In genomic region chr12:31500196-31500595, GRCm38 (mm10) we compare ENCODE assay signal across 8 mouse cellular contexts. TPM values are rescaled to one million over a fixed set of nuclear protein-coding genes. Genes with fewer than 3 reads are reported as not detected.
A peak's percentile ranks its signal among the peaks of the same experiment; 100 is the strongest.
DNase-seq lines count a peak whose midpoint lies in the region; ATAC-seq lines count a peak whose summit lies in the region.

No protein-coding gene starts in this region.

- DNase-seq in kidney, postnatal 4 days: no peak
- peak; percentile 40 for DNase-seq in T-cell, adult 2 months (ENCODE audit: low spot score)
- DNase-seq in hindbrain, embryonic 11.5 days (ENCODE audit: low spot score): no peak
- DNase-seq in midbrain, embryonic 10.5 days (ENCODE audit: low spot score): no peak
- DNase-seq in adrenal gland, adult (ENCODE audit: inconsistent age in 2 of 2, low spot score in 1 of 2): no peak
- no peak for DNase-seq in ovary, postnatal 14 days (ENCODE audit: low spot score)
- DNase-seq in lung, adult 18-20 months: no peak

- no peaks in the 10 kb centered on the region for H3K27me3 ChIP-seq in kidney, embryonic 14.5 days (ENCODE audit: control insufficient read depth, insufficient read depth, low read length)
- H3K27me3 ChIP-seq in hindbrain, embryonic 11.5 days (ENCODE audit: control insufficient read depth, insufficient read depth, low read length): no peaks in the 10 kb centered on the region
- no peaks in the 10 kb centered on the region for H3K27me3 ChIP-seq in midbrain, embryonic 10.5 days (ENCODE audit: low read depth, poor library complexity, severe bottlenecking)

- H3K9me3 ChIP-seq in kidney, embryonic 14.5 days (ENCODE audit: control insufficient read depth, low read length): no peaks in the 10 kb centered on the region
- no peaks in the 10 kb centered on the region for H3K9me3 ChIP-seq in hindbrain, embryonic 11.5 days (ENCODE audit: control insufficient read depth, low read length)
- H3K9me3 ChIP-seq in midbrain, embryonic 10.5 days (replicated peaks): no peaks in the 10 kb centered on the region

- no peaks in the 10 kb centered on the region for H3K36me3 ChIP-seq in kidney, embryonic 14.5 days (ENCODE audit: control insufficient read depth, insufficient read depth, low read length)
- H3K36me3 ChIP-seq in hindbrain, embryonic 11.5 days (ENCODE audit: control insufficient read depth, insufficient read depth, low read length): no peaks in the 10 kb centered on the region
- no peaks in the 10 kb centered on the region for H3K36me3 ChIP-seq in midbrain, embryonic 10.5 days

- ATAC-seq in kidney, embryonic 14.5 days (ENCODE audit: low FRiP score, low TSS enrichment): no peak; the same call in 1 of the 2 replicates
- no peak; the same call in 1 of the 2 replicates for ATAC-seq in hindbrain, embryonic 11.5 days (ENCODE audit: low FRiP score)

- H3K4me1 ChIP-seq in kidney, embryonic 14.5 days (ENCODE audit: control insufficient read depth, insufficient read depth, low read length): peaks cover 10% of the 10 kb centered on the region
- no peaks in the 10 kb centered on the region for H3K4me1 ChIP-seq in hindbrain, embryonic 11.5 days (replicated peaks; ENCODE audit: control insufficient read depth, insufficient read depth, low read length)
- peaks cover 23% of the 10 kb centered on the region for H3K4me1 ChIP-seq in midbrain, embryonic 10.5 days

- H3K9ac ChIP-seq in kidney, embryonic 14.5 days (ENCODE audit: low read depth, low read length): peak overlapping the region; percentile 79
- H3K9ac ChIP-seq in hindbrain, embryonic 11.5 days (ENCODE audit: low read depth, low read length): peak overlapping the region; percentile 89

- 3% methylated on average over 12 of the region's 12 CpGs for WGBS in kidney, embryonic 14.5 days
- 3% methylated on average over 12 of the region's 12 CpGs for WGBS in hindbrain, embryonic 11.5 days
- 2% methylated on average over 12 of the region's 12 CpGs for WGBS in midbrain, embryonic 10.5 days

- H3K4me2 ChIP-seq in kidney, embryonic 14.5 days (replicated peaks; ENCODE audit: low read depth, low read length): peak overlapping the region; percentile 71
- H3K4me2 ChIP-seq in hindbrain, embryonic 11.5 days (replicated peaks; ENCODE audit: low read depth, low read length): peak overlapping the region; percentile 90

- peak overlapping the region; percentile 49; the same call in 1 of the 2 replicates for H3K27ac ChIP-seq in kidney, embryonic 14.5 days (ENCODE audit: low read depth, low read length)
- peak overlapping the region; percentile 75 for H3K27ac ChIP-seq in hindbrain, embryonic 11.5 days (ENCODE audit: low read depth, low read length)
- peak overlapping the region; percentile 96 for H3K27ac ChIP-seq in midbrain, embryonic 10.5 days (replicated peaks)

- H3K4me3 ChIP-seq in kidney, embryonic 14.5 days (ENCODE audit: low read length): peak overlapping the region; percentile 65
- H3K4me3 ChIP-seq in hindbrain, embryonic 11.5 days (ENCODE audit: low read depth, low read length): peak overlapping the region; percentile 75
- peak overlapping the region; percentile 98 for H3K4me3 ChIP-seq in midbrain, embryonic 10.5 days

RNA-seq across cellular contexts. Expression of gene Cbll1, which starts 0.8 kb away (rescaled TPM):
- 15.4 and 26.1 TPM in 2 replicates for polyA plus RNA-seq in kidney, embryonic 14.5 days (2014; fragmentation: Nextera tagmentation; extraction: Ambion mirVana)
- polyA plus RNA-seq in hindbrain, embryonic 11.5 days (2014; fragmentation: Nextera tagmentation; extraction: Ambion mirVana): 23.4 and 25.3 TPM in 2 replicates
- 17.5 and 20.1 TPM in 2 replicates for polyA plus RNA-seq in midbrain, embryonic 10.5 days (2016; fragmentation: Nextera tagmentation; extraction: Ambion mirVana)

RNA-seq across cellular contexts. Expression of gene Slc26a4, which starts 59.6 kb away (rescaled TPM):
- polyA plus RNA-seq in kidney, embryonic 14.5 days (2014; fragmentation: Nextera tagmentation; extraction: Ambion mirVana): 0.22 TPM in 1 of 2 replicates, not detected in the other
- polyA plus RNA-seq in hindbrain, embryonic 11.5 days (2014; fragmentation: Nextera tagmentation; extraction: Ambion mirVana): 0.07 TPM in 1 of 2 replicates, not detected in the other
- not detected in 2 replicates for polyA plus RNA-seq in midbrain, embryonic 10.5 days (2016; fragmentation: Nextera tagmentation; extraction: Ambion mirVana)
